Mouse (Mus musculus): ENCODE measurements at regions not wholly inside any gene's neighbourhood (a gene's known extent, or its start where the extent isn't known, plus 50 kb on each side); places are given as distances from the start of the nearest gene placed in this dataset.

- no peaks in the 10 kb centered on the region for H3K27me3 ChIP-seq (ENCODE audit: insufficient read depth, low read length)
- TF ChIP-seq CTCF (IDR thresholded peaks at IDR 0.05; ENCODE audit: low read depth): no peak
- ATAC-seq: no peak
- no peak overlapping the region for H3K4me2 ChIP-seq (ENCODE audit: low read depth)
- no peak overlapping the region for H3K4me3 ChIP-seq (ENCODE audit: low read depth, low read length)
- no peaks in the 10 kb centered on the region for H3K9me3 ChIP-seq (ENCODE audit: low read length)
- H3K27ac ChIP-seq (ENCODE audit: low read depth, low read length): no peak overlapping the region
- no peaks in the 10 kb centered on the region for H3K4me1 ChIP-seq (ENCODE audit: insufficient read depth)
- H3K9ac ChIP-seq: no peak overlapping the region
- DNase-seq: no peak
- 95% methylated on average over 1 of the region's 1 CpGs for WGBS
- H3K36me3 ChIP-seq (ENCODE audit: insufficient read depth): no peaks in the 10 kb centered on the region
Measured at GRCm38 (mm10) chr2:78008094-78008493, 61.9 kb upstream of the Cwc22 start.

- H3K9ac ChIP-seq: no peak overlapping the region
- DNase-seq (no peak), ATAC-seq (no peak)
- no peak for TF ChIP-seq CTCF (IDR thresholded peaks at IDR 0.05; ENCODE audit: low read depth)
- 44% methylated on average over 7 of the region's 7 CpGs for WGBS
- no peak overlapping the region for H3K27ac ChIP-seq (ENCODE audit: low read depth, low read length)
- H3K4me1 ChIP-seq (ENCODE audit: insufficient read depth): no peaks in the 10 kb centered on the region
- no peak overlapping the region for H3K4me3 ChIP-seq (ENCODE audit: low read depth, low read length)
- no peak overlapping the region for H3K4me2 ChIP-seq (ENCODE audit: low read depth)
- H3K36me3 ChIP-seq (ENCODE audit: insufficient read depth): no peaks in the 10 kb centered on the region
- no peaks in the 10 kb centered on the region for H3K9me3 ChIP-seq (ENCODE audit: low read length)
- H3K27me3 ChIP-seq (ENCODE audit: insufficient read depth, low read length): no peaks in the 10 kb centered on the region
Measured at GRCm38 (mm10) chr2:78005402-78006021, 59.3 kb upstream of the Cwc22 start.

- H3K4me1 ChIP-seq (ENCODE audit: insufficient read depth): no peaks in the 10 kb centered on the region
- H3K27me3 ChIP-seq (ENCODE audit: insufficient read depth, low read length): no peaks in the 10 kb centered on the region
- H3K4me2 ChIP-seq (ENCODE audit: low read depth): no peak overlapping the region
- H3K9me3 ChIP-seq (ENCODE audit: low read length): no peaks in the 10 kb centered on the region
- 62% methylated on average over 5 of the region's 5 CpGs for WGBS
- H3K9ac ChIP-seq: no peak overlapping the region
- no peak for TF ChIP-seq CTCF (IDR thresholded peaks at IDR 0.05; ENCODE audit: low read depth)
- no peaks in the 10 kb centered on the region for H3K36me3 ChIP-seq (ENCODE audit: insufficient read depth)
- no peak for ATAC-seq
- DNase-seq: no peak
- H3K4me3 ChIP-seq (ENCODE audit: low read depth, low read length): no peak overlapping the region
- H3K27ac ChIP-seq (ENCODE audit: low read depth, low read length): no peak overlapping the region
Measured at GRCm38 (mm10) chr2:78004426-78004825, 58.3 kb upstream of the Cwc22 start.

Data from forebrain, postnatal 0 days (tissue).